Mouse (Mus musculus) mature B cell (primary cell): ENCODE measurements around the gene Mab21l3.

Source experiments
- in situ Hi-C: fragments of 300-500 bp; cut with MboI; formaldehyde crosslinking; loops from 2 replicates; pipeline ENCODE4 v1.14.3; 2019

Mab21l3 gene

DNA sequence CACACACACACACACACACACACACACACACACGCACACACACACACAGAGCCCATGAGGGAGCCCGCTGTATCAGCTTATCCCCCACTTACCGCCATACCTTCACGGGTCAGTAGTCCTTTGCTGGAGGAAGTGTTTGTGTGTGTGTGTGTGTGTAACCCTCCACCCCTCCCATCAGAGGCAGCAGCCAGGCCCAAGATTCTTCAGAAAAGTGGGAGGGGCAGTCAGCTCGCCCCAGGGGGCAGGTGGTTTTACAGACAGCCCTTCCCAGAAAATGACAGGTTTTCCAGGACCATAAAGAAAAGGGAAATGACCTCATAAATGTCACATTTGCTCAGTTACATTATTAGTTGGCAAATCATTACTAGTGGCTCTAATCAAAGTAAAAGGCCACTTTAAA, at the start of gene Mab21l3:
Gene Mab21l3, minus strand, starts transcription at position 144 of the 400 bp plus-strand sequence.
- in situ Hi-C loops: no loop called here

DNA sequence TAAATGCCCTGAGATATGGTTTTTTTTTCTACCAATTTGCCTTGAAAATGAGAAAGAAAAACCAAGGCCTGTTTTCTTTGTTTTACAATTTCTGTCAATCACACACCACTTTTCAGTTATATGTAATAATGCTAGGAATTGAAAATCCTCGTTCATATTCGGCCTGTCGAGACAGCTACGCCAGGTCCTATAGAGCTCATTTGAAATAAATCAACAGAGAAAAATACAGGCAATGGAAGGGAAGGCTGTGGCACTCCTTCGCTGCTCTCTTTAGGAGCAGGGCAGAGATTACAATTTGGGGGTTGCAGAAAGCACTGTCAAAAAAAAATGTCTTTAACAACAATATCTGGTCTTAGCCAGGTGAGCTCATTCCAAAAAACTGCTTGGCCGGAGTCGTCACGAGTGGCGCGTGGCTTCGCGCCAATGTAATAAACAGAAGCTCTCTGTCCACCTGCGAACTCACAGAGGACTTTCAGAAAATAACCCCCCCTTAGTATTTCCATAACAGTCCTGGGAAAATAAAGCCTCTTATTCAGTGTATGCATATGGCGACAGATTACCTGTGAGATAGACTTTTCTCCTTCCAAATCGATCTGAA, 48.7 kb upstream of the Mab21l3 start:
- in situ Hi-C loops: no loop called here

DNA sequence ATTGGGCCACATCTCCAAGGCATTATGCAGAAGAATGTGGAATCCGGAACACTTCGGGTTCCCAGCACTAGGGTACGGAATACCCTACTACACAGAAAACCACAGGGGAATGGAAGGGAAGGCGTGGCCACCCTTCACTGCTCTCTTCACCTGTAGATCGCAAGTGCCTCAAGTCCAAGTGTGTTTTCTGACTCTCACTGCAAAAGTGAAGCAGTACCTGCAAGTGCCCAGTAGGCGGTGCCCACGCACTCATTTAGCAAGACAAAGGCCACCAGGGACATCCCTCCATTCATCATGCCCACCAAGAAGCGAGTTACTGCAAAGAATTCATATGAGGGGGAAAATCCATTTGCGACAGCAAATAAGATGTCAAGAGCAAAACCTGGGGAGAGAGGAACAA, 48.1 kb upstream of the Mab21l3 start:
- in situ Hi-C loops: no loop called here

DNA sequence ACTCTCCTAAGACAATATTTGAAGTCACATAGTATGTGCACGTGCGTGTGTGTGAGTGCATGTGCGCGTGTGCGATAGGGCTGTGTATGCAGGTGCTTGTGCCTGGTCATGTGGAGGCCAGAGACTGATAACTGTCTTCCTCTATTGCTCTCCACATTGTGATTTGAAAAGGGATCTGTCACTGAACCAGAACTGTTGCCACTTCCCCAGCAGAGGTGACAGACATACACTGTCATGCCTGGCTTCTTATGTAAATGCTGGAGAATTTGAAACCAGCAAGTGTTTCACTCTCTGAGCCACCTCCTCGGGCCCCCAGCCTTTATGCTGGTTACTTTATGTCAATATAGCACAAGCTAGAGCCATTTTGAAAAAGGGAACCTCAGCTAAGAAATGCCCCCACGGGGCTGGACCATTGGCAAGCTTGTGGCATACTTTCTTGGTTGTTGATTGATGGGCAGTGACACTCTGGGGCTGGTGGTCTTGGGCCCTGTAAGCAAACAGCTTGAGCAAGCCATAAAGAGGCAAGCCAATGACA, 46.7 kb upstream of the Mab21l3 start:
- in situ Hi-C loops: no loop called here

DNA sequence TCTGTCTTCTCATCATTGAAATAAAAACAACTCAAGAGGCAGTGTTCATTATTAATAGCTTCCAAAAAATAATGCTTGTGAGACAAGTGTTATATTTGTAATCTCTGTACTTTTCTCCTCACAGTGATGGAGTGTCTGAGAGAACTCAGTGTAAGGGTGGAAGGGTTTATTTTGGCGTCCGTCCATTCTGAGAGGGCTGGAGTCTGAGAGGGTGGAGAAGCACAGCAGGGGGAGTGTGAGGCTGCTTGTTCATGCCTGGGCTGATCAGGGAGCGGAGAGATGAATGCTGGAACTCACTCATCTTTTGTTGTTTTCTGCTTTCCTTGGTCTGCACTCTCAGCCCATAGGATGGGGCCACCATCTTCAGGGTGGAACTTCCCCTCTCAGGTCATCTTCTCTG, 36.8 kb upstream of the Mab21l3 start:
- in situ Hi-C loops: no loop called here

DNA sequence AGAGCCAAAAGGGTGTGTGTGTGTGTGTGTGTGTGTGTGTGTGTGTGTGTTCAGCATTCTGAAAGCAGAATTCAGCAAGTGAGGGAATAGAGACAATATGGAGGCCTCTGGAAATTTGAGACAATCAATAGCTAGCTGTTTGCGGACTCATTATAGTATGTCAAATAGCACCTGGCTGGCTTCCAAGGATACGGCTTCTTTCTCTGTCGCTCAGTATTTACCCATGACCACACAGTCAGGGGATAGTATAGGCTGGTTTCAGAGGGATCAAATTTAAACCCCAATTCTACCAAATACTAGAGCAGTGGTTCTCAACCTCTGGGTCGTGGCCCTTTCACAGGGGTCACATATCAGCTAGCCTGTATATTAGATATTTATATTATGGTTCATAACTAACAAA, 36.3 kb upstream of the Mab21l3 start:
- in situ Hi-C loops: no loop called here

DNA sequence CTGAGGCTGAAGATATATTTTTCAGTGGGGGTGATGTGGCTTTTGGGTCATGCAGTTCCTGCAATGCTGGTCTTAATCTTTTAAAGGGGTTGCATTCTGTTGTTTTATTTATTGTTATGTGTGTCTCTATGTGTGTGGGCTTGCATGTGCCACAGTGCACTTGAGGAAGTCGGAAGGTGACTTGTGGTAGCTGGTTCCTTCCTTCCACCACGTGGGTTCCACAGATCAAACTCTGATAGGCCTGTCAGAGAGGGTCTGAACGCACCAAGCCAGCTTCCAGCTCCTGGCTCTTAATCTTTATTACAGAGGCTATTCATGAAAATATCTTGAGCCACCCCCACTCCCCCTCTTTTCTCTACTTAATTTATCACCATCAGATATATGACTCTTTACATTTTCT, 35.1 kb upstream of the Mab21l3 start:
- in situ Hi-C loops: no loop called here

DNA sequence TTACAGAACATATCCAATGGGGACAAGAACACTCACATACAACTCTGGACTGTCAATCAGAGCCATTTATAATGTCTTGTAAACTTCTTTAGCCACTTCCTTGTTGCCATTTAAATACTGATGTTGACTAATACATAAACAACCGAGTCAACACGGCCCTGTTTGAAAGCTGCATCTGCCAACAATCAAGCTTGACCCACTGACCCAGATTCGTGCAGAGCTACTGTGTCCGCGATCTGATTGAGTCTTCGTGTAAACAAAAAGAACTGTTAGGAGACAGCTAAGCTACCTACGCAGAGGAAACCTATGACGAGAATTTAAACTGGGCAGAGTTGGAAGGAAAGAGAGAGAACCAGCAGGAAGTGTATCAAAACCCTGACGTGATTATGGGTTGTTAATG, 33.0 kb upstream of the Mab21l3 start:
- in situ Hi-C loops: no loop called here

DNA sequence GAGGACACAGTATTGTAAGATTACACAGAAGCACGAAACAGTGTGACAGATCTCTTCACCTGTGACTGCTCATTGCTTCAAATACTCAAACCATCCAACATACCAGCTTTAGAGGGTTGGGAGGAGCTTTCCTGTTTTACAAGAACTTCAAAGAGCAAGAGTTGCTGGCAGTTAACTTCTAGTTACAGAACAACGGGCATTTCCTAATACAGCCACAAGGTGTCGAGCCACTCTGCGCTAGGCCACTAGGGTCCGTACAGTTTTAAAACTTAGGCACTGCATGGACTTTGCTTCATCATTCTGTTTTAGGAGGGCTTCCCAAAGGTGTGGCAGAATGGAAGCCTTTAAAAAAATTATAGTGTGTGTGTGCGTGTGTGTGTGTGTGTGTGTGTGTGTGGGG, 32.1 kb upstream of the Mab21l3 start:
- in situ Hi-C loops: no loop called here

DNA sequence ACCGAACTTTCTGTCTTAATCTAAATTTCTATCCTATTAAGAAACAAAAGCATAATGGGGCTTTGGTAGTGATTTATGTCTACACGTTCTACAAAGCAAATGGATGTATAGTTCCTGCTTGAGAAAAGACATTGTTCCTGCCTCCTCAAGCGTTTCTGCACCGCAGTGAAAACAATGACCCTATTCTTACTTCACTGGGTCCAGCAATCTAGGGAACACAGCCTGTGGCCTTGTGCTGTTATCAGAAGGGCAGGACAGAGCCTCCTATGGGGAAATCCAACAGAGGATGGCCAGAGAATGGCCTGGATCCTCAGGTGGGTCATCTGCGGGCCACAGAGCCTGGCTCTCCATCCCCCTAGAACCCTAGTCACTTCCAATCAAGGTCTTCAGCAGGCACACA, 29.4 kb upstream of the Mab21l3 start:
- in situ Hi-C loops: no loop called here

DNA sequence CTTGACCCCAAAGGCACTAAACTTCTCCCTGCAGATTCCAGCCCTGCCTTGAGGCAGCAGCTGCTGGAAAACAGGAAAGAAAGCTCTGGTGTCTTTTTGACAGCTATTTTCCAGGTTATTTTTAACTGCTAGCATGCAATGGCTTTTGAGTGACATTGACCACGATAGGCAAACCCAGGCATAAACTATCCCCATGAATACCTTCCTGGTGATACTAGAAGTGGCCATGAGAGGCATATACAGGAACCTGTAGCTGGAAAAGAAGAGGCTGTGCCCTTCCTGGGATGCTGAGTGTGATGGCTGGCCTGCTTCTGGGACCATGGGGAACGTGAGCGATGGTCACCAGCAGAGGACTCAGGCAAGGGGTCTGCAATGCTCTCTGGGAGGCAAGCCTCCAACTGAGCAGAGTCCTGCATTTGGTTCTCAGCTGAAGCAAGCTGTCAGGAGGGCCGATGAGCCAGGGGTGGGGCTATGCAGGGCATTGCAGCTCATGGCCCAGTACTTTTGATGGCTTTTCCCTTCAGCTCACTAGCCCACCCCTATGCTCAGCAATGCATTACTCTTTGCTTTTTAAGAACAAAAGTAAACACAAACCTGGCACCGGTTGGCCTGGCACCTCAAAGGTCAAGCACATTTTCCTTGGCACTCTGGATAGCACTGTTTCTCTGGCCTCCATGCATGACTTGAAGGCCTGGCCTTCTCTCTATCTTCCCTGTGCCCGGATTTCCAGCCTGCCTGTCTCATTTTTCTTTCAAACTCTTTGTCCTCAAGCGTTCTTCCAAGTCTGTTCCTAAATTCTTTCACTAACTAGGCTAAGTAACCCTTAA, 27.9 kb upstream of the Mab21l3 start:
- in situ Hi-C loops: no loop called here

DNA sequence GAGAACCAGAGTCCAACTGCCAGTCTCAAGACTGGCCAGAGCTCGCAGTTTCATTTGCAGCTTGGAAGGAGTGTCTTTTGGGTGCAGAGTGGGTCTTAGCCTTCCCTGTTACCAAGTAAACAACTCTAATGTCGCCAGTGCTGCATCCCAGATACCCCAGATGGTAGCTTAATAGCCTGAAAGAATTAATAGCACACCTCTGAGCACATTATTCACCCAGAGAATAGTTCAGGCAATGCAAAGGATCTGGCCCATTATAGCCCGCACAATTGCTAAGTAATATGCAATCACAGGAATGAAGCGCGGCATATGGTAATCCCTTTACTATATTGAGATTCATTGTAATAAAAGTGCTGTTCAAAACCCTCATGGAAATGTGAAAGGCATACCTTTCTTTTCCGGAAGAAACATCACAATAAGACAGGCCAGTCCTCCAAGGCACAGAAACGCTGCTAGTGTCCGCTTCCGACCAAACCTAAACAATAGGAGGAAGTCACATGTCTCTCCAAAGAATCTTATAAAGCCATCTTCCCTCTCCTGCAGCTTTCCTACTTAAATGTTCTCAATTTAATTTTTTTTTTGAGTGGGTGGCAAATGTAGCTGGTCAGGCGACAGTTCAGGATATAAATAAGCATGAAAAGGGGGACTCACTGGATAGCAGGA, 26.6 kb upstream of the Mab21l3 start:
- in situ Hi-C loops: no loop called here

DNA sequence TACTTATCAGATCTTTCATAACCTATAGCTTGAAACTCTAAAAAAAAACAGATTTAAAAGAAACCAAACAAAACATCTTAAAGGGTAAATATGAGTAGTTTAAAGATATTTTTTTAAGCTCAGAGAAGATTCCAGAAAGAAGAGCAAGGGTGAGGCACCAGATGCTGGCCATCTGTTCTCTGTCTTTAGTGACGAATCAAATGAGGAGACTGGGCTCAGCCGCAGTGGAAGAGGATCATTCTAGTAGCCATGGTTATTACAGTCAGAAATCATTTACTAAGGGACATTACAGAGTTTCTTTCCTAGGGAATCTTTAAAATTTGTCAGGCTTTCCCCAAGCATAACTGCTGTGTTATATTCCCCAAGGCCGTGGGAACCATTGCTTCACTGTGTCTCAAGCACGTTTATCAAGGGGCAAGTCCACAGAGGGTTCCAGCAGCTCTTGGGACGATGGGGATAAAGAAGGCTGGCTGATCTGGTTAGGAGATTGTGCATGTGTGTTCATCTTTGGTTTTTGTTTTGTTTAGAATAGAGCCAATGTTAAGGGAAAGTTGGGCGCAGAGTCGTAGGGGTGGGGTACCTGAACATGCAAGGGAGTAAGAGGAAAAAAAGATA, 24.4 kb upstream of the Mab21l3 start:
- in situ Hi-C loops: no loop called here

DNA sequence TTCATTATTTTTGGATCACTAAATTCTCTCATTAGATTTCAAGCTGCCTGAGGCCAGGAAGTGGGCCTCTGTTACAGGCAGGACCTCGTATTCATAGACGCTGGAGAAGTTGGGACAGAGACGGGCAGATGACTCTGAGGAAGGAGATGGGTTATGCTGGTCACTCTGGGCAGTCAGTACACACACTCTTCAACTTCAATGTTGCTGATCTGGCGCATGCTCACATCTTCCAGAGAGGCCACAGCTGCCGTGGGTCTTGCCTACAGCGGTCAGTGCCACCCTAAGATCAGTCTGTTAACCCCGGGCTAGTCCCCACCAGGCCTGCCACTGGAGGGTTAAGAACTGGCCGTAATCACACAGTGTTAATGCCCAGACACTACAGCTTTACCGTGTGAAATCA, 23.2 kb upstream of the Mab21l3 start:
- in situ Hi-C loops: no loop called here

DNA sequence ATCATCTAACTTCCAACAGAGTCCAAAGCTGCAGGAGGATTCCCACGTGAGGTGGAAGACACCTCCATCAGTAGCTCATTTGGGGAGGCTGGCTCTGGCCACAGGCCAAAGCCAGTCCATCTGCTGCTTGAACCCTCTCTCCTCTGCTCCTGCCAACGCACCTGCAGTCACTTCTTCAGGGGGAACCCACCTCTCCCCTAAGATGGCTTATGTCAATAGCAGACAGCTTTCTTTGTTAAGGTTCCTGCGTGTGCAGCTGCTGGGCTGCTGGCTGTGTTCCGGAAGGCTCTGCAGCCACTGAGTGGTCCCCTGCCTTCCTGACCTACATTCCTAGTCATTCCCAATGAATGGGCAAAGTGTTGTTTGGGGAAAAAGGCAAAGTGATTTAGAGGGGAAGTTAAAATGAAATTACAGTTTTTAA, 18.3 kb upstream of the Mab21l3 start:
- in situ Hi-C loops: no loop called here

DNA sequence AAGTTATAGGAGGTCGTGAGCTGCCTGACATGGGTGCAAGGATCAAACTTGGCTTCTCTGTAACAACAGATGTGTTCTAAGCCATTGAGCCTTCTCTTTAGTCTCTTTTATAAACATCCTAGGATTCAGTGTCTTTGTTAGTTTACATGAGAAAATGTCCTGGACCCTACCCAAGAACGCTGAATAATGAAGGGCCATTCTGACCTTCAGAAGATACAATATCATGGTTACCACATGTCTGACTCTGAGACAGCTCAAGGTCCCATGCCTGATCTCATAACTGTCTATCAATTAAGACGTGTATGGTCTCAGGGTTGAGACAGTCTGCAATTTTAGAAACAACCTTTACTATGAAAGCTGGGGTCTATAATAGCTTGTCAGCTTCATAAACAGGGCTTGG, 13.1 kb upstream of the Mab21l3 start:
- in situ Hi-C loops: no loop called here

DNA sequence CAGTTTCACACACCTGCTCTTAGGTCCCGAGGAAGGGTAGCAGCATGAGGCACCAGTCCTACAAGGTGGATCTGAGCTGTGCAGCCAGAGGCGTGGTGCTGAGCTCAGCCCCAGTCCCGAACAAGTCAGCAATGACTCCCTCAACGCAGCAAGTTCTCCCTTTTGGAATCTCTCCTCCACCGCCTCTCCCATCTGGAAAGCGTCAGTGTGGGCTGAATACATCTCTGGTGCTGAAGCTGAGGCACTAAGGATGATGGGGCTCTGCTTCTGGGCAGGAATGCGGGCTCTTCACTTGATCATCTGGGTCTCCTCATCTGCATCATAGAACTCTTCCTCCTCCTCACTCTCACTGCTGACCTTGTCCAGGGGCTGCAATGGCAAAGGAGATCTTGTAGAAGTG, 11.4 kb upstream of the Mab21l3 start:
- in situ Hi-C loops: no loop called here

DNA sequence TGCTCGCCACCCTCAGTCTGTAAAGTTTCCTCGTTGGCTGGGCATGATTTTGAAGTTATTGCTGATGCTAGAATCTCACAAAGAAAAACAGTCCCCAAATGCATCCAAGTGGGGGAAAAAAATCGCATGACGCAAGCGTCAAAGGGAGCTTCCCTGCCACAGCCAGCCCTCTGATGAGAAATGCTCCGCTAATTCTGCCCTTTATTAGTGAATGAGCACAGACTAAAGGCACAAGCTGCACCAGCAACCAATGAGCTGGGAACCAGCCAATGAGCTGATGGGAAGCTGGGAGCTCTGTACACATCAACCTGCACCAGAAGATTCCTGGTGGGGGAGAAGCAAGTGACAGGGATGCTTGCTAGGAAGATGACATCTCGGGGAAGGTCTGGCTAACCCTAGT, 11.0 kb upstream of the Mab21l3 start:
- in situ Hi-C loops: no loop called here

DNA sequence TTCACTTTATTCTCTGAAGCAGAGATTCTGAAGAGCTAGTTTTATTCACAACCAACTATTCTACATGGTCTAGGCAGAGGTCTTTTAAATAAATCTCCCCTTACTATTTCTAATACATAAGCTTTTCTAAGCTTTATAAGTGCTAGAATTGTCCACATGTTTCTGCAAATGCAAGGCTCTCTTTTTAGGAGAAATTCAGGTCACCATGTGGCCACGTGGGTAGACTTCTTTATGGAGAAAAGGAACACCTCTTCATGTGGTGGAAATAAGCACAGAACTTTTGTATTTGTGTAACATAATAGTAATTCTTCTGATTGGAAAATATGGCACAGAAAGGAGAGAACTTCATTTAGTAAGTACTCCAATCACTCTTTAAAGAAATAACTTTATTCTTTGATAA, 5.3 kb upstream of the Mab21l3 start:
- in situ Hi-C loops: no loop called here

DNA sequence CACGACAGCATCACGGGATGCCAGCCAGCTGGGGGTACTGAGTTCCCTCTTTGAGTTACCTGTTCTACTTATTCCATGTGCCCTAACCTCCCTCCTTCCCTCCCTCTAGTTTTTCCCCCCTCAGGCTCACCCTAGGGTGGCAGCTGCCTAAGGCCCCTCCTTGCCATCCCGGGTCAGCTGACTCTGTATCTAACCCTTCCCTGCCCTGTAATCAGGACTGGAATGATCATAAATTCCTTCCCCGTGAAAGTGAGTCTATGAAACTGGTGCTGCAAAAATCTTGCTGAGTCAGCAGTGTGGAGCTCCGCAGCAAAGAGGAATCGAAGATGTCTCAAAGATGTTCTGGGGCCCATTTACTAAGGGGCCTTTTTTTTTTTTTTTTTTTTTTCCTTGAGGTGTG, 2.6 kb upstream of the Mab21l3 start:
- in situ Hi-C loops: no loop called here

DNA sequence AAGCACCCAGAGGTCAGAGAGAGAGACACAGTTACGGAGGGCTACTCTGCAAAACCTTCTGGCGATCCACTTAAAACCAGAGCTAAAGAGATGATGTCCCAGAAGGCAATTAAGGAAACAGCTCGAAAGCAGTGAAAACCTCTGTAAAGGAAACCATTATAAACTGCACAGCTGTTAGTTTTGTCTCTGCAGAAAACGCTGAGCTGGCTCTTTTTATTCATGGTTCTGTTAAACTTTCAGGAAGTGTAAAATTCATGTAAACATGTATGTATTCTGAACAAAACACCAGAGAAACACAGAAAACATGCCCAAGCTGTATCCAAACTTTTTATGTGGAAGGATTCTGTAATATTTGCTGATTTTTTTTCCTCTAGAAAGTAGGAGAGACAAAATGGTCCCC, 2.7 kb downstream of the Mab21l3 start:
- in situ Hi-C loops: no loop called here

DNA sequence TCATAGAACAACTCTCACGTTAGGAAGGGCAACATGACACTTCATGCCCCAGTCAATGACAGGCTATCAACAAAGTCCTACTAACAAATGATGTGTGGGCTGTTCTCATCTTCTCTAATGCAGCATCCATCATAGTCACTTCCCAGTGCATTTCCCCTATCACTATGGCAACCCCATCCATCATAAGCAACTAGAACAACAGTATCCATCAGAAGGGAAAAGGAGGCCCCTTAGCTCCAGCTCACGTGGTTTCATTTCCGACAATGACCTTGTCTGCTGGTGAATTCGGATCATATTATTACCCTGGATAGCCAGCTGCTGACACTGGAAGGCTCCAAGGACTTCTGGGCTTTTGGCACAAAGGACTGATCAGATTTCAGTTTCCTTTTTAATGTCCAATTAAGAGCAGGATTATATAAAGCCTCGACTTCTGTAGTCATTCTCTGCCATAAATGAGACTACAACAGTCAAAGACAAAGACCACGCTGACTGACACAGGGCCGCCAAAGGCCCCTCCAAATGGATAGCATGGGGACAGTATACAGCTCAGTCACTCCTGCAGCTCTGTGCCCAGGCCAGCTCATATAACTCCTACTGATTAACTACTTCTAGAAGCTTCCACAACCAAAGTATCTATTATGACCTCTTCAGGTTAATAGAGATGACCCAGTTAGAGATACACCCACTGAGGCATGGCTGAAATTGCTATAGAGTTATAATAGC, 6.2 kb downstream of the Mab21l3 start:
- in situ Hi-C loops: no loop called here
